Mouse (Mus musculus) heart, postnatal 25 days (tissue): ENCODE measurements at regions not wholly inside any gene's neighbourhood (a gene's known extent, or its start where the extent isn't known, plus 50 kb on each side); places are given as distances from the start of the nearest gene placed in this dataset.

Experiments used
- DNase-seq: peaks from one replicate; pipeline ENCODE4 v3.0.0; 2022; ENCODE audit warnings: low spot score
- intact Hi-C: fragments of 180-260 bp; cut with DNase I; formaldehyde crosslinking; loops from one replicate; pipeline ENCODE4 v1.15.1; 2025

- DNase-seq = no peak
- intact Hi-C loops = no loop called here
These were observed 269.2 kb upstream of the Tmem161b start for GRCm38 (mm10) chr13:83952862-83953261.

- no peak for DNase-seq
- intact Hi-C loops = no loop called here
These were observed 266.4 kb upstream of the Tmem161b start for GRCm38 (mm10) chr13:83955701-83956100.

- intact Hi-C loops = no loop called here
- no peak for DNase-seq
These were observed 243.6 kb upstream of the Tmem161b start for GRCm38 (mm10) chr13:83978541-83978940.

- DNase-seq = no peak
- intact Hi-C loops = no loop called here
These were observed 242.6 kb upstream of the Tmem161b start for GRCm38 (mm10) chr13:83979535-83979934.

- no peak for DNase-seq
- intact Hi-C loops = no loop called here
These were observed 237.3 kb upstream of the Tmem161b start for GRCm38 (mm10) chr13:83984651-83985331.

- intact Hi-C loops = no loop called here
- DNase-seq = no peak
These were observed 234.2 kb upstream of the Tmem161b start for GRCm38 (mm10) chr13:83987746-83988423.

GRCm38 (mm10) chr13:83988517-83988916 lies 233.6 kb upstream of the Tmem161b start:
- DNase-seq = no peak
- intact Hi-C loops = no loop called here

- intact Hi-C loops = no loop called here
- DNase-seq = no peak
These were observed 224.3 kb upstream of the Tmem161b start for GRCm38 (mm10) chr13:83997599-83998369.

GRCm38 (mm10) chr13:84021771-84022170 lies 200.3 kb upstream of the Tmem161b start:
- DNase-seq = no peak
- intact Hi-C loops = no loop called here

- DNase-seq = no peak
- intact Hi-C loops = no loop called here
These were observed 199.1 kb upstream of the Tmem161b start for GRCm38 (mm10) chr13:84023021-84023420.

GRCm38 (mm10) chr13:84023637-84024036 lies 198.5 kb upstream of the Tmem161b start:
- intact Hi-C loops = no loop called here
- no peak for DNase-seq

GRCm38 (mm10) chr13:84025348-84025747 lies 196.7 kb upstream of the Tmem161b start:
- DNase-seq = no peak

GRCm38 (mm10) chr13:84047736-84048135 lies 174.4 kb upstream of the Tmem161b start:
- DNase-seq = no peak
- intact Hi-C loops = no loop called here

More at GRCm38 (mm10) chr13:84025348-84025747, 196.7 kb upstream of the Tmem161b start:
- intact Hi-C loops = no loop called here

- intact Hi-C loops = no loop called here
- DNase-seq = no peak
These were observed 169.9 kb upstream of the Tmem161b start for GRCm38 (mm10) chr13:84052221-84052620.

GRCm38 (mm10) chr13:84054956-84055355 lies 167.1 kb upstream of the Tmem161b start:
- no peak for DNase-seq
- intact Hi-C loops = no loop called here

GRCm38 (mm10) chr13:84055576-84055975 lies 166.5 kb upstream of the Tmem161b start:
- intact Hi-C loops = no loop called here
- no peak for DNase-seq

GRCm38 (mm10) chr13:84056451-84056850 lies 165.6 kb upstream of the Tmem161b start:
- intact Hi-C loops = no loop called here
- DNase-seq = no peak

GRCm38 (mm10) chr13:84056998-84057397 lies 165.1 kb upstream of the Tmem161b start:
- no peak for DNase-seq
- intact Hi-C loops = no loop called here

- intact Hi-C loops = no loop called here
- no peak for DNase-seq
These were observed 164.6 kb upstream of the Tmem161b start for GRCm38 (mm10) chr13:84057456-84057855.

GRCm38 (mm10) chr13:84058251-84058650 lies 163.8 kb upstream of the Tmem161b start:
- no peak for DNase-seq
- intact Hi-C loops = no loop called here
